Mouse (Mus musculus): Measurements from ENCODE around the gene Ccdc102a.
A peak's percentile ranks its signal among the peaks of the same experiment; 100 is the strongest.

Gene Ccdc102a

GRCm38 (mm10) chr8:94917851-94918495 is at the start of gene Ccdc102a:
Gene Ccdc102a (minus strand): TSS chr8:94918098.
- DNase-seq = peak; percentile 70

- no peak for DNase-seq
Observed at GRCm38 (mm10) chr8:94967554-94967953, 49.7 kb upstream of the Ccdc102a start.

DNA sequence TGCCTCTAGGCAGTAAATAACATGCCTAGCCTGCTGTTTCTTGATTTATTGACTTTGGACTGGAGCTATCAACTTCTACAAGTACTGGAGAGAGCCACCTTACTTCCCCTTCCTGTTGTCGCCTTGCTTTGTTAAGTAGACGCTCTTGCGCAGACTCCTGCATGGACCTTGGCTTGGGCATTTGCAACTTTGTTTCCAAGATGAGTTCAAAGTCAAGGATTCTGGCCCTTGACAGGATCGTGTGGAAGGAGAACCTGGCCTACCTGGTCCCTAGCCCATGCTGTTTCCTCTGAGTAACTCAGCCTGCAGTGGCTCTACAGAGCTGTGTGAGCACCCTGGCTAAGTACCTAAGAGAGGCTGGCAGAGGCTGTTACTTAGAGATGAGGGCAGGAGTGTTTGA is 49.2 kb upstream of the Ccdc102a start:
- DNase-seq = no peak

DNA sequence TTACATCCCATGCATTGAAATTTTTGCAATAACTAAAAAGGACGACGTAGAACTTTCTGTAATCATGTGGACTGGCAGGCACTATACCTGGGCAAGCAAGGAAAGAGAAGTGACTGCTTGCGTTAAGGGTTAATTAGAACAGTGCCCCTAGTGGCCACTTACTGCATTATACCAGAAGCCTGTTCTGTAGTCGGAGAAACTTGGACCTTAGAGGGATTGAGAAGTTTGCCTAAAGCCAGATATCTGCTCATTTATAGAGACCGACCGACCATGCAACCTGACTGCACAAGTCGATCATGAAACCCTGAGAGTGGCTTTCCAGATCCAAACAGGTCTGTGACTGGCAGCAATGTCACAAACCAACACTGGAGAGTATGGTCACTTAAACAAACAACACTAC is 48.7 kb upstream of the Ccdc102a start:
- peak; percentile 77 for DNase-seq

- no peak for DNase-seq
Observed at GRCm38 (mm10) chr8:94964828-94965227, 46.9 kb upstream of the Ccdc102a start.

DNA sequence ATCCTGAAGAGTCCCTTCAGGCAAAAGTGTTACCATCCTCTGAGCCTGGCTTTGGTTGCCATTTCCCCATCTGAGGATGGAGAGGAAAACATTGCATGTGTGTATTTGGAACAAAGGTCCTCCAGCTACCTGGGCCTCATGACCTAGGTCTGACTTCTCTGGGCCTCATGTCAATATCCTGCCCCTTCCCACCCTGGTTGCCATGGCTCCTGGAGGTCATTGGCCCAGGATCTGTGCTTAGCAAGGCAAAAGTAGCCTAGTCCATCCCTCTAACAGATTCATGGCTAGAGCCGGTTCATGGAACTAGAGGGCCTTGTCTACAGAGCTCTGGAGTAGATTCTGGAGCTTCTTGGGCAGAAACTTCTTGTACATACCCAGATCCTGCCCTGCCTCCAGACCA is 44.3 kb upstream of the Ccdc102a start:
- no peak for DNase-seq

DNA sequence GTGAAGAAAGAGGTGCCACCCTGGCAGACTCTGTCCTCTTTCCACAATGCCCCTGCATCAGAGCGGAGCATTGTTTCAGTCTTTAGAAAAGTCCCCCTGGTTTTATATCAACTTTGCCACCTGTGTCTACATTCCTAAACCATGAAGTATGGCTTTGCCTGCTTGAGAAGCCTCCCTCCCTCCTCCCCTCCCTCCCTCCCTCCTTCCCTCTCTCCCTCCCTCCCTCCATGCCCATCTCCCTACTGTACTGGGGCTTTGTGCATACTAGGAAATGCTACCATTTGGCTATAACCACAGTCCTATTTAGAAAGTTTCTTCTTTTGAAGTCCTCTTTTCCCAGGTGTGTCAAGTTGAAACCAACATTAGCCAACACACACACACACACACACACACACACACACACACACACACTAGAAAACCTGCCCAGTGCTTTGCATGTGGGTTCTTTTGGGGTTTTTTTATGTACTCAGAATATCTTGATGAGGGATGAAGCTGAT is 38.2 kb upstream of the Ccdc102a start:
- DNase-seq = no peak

DNA sequence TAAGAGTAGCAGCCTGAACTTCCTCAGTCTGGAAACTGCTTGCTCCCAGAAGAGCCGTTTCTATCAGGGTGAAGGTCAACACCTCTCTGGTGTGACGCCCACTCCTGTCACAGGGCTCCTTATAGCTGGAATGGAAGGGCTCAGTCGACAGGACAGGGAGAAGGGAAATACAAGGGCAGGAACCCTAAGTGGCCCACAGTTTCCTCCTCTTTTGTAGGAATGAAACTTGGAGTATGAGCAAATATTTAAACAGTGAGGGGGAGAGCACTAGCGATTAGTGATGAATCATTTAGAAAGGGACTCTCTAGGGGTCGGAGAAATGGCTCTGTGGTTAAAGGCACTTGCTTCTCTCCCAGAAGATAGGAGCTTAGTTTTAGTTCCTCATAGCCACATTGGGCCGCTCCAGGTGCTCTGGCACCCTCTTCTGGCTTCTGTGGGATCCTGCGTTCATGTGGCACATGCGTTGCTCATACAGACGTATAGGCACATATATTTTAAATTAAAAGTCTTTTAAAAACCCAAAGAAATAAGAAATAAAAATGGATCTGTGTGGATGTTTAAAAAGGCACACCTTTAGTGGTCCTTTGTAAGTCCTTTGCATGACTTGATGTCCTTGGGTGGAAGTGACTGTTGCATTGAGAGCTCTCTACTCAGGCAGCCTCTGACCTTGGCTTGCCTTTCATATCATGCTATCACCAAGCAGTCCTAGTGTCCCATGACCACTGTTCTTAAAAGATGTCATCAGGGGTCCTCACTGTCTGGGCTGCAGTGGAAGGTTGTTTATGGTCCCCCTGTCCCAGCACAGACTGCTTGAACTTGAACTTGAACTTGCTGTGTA is 37.2 kb upstream of the Ccdc102a start:
- peak; percentile 63 for DNase-seq

- no peak for DNase-seq
Observed at GRCm38 (mm10) chr8:94954368-94954737, 36.5 kb upstream of the Ccdc102a start.

- DNase-seq = no peak
Observed at GRCm38 (mm10) chr8:94953624-94954367, 35.9 kb upstream of the Ccdc102a start.

DNA sequence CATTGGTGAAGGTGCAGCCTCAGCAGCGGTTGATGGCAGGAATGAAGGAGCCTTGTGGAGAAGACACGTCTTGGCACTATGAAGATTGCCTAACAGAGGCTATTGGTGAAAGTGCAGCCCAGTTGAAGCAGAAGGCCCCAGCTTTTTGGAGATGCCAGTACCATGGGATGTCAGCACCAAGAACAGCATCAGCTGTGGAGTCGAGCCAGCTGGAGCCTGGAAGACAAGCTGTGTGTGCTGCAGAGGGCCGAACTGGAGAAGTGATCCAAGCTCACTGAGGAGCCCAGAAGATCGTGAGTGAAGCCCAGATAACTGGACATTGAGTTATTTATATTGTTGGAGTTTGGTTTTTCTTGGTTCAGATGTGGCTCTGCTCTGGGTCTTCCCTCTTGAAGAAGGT is 34.2 kb upstream of the Ccdc102a start:
- no peak for DNase-seq

GRCm38 (mm10) chr8:94950458-94950857 is 32.6 kb upstream of the Ccdc102a start:
- DNase-seq = no peak

DNA sequence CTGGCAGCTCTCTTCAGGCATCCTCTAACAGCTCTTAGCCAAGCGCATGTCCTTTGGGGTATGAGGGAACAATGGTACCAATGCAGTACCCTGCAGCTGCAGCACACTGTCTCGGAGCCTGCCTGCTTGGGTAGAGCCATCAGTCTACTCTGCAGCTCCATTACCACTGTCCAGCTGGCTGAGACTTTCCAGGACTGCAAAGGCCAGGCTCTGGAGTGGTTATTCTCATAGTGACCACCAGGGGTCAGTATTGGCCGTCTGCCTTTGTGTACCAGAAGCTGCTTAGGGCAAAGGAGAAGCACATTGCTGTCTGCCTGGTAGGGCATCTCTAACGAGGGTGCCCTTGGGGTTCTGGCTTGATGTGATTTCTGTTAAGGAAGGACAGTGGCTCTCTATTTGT is 32.1 kb upstream of the Ccdc102a start:
- peak; percentile 75 for DNase-seq

GRCm38 (mm10) chr8:94949010-94949409 is 31.1 kb upstream of the Ccdc102a start:
- DNase-seq = no peak

DNA sequence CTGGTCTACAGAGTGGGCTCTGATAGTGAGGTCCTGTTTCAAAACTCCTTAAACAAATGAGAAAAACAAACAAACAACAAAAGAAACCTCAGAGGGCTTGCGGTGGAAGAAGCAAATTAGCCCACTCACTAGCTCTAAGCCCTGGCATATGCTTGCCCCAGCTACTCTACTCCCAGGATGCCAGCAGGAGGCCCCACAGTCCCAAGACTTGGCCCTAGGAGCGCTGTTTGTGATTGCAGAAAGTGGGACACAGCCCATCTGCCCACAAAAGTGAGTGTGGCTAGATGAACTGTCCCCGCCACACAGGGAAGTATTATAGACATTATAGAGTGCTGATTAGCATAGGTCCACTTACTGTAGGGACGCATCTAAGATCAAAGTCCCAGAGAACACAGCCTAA is 30.5 kb upstream of the Ccdc102a start:
- no peak for DNase-seq

DNA sequence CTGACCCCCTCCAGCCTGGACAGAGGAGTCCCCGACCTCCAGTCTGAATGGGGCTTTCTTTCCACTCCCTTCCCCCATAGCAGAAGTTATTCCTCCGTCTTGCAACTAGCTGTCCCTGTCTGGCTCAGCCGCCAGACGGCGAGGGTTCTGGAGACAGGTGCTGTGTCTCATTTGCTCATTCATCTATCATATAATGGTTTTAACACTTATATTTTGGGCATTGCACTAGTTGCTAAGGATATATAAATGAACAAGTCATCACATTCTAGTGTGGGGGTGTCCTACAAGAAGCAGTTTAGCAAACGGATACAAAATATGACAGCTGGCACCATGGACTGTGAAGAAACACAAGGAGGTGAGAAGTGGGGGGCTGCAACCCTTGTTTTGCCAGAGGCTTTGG is 27.3 kb upstream of the Ccdc102a start:
- no peak for DNase-seq

DNA sequence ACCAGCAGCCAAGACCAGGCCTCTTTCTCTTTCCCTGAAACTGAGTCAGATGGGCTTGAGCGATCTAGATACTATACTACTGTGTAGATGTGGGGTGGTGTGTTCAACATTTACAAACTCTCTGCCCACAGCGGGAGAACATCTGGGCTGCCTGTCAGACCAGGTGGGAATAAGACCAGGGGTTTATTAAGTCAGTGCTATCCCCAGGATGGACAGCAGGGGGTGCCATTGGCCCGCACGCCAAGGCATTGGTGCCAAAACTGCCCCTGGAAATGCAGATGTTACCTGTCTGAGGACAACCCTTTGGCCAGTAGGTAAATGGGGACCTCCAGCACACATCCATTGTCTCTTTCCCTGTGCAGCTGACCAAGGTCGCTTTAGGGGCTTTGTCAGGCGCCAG is 24.7 kb upstream of the Ccdc102a start:
- peak; percentile 62 for DNase-seq

GRCm38 (mm10) chr8:94935172-94935571 is 17.3 kb upstream of the Ccdc102a start:
- DNase-seq = no peak

DNA sequence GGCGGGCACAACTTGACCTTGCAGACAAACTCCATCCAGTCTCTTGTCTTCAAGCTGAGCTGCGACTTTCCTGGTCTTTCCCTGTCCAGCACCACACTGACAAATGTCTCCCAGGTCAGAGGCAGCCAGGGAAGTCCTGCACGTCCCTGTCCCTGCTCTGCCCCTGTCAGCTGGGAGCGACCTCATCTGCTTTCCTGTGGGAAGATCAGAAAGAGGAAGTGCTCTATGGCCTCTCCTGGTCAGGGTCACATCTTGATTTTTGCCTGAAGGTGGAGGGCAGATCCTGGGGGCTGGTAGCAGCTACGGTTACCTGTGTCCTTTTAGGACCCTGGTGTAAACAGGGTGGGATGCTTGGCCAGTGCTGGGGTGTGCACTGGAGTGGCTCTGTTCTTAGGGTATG is 16.0 kb upstream of the Ccdc102a start:
- DNase-seq = no peak

DNA sequence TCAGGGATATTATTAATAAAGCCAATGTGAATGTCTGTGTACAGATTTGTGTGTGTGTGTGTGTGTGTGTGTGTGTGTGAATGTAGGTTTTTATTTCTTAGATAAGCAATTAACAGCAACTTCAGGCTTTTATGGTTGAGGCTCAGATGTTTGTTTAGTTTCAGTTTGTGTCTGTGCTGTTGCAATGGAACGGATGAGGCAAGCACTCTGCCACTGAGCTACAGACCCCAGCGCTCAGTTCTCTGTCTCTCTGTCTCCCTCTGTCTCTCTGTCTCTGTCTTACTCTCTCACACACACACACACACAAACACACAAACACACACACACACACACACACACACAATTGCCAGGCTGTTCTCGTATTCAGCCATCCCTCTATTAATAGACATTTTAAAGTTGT is 10.3 kb upstream of the Ccdc102a start:
- no peak for DNase-seq

GRCm38 (mm10) chr8:94923405-94923804 is 5.5 kb upstream of the Ccdc102a start, which contains the start of gene Adgrg5:
Gene Adgrg5 (plus strand): TSS chr8:94923694.
- DNase-seq = no peak

DNA sequence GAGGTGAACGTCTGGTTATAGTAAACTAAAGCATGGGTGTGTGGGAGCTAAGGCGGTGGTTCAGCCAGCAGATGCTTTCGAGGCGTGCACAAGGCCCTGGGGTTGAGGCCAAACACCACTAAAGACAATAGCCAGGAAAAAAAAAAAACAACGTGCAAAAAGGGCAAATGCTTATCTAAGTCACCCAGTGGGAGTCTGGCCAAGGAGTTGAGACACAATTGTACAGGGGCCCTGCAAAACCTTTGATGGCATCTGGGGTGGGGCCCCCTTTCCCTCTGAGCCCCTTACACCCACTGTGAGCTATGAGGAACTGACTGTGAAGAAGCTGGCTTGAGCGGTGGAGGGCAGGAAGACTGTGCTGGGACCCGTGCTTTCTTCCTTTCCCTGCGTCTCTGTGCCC is 4.7 kb upstream of the Ccdc102a start:
- DNase-seq = no peak

DNA sequence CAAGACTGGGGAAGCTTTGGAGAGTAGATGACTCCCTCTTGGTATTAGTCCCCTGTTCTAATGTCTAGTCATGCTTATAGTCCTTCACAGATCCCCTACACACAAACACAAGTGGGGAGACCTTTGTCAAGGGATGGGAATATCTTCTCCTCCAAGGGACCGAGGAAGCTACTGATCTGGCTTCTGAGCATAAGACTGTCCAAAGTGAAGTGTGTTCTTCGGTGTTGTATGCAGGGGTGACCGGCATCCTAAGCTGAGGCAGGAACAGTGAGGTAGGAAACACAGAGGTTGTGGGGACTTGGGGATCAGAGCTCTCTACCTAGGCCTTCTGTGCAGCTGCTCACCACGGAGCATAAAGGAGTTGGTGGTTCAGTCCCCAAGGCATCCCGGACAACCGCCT is 4.3 kb upstream of the Ccdc102a start:
- DNase-seq = no peak

DNA sequence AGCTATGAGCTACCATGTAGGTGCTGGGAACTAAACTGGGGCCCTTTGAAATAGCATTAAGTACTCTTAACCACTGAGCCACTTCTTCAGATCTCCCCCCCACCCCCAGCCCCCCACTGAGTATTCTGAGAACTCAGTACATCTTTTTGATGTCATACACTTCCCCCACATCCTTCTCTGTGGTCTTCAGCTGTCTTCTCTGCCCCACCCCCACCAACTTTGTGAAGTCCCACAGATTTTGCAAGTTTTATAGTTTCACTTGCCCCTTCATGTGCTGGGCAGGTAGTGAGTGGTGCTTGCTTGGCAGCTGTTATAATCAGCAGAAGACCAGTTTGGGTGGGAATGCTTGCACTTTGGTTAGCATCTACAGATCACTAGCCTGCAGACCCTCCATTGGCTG is 1.4 kb upstream of the Ccdc102a start:
- DNase-seq = no peak

Measured in embryo, embryonic 11 days (tissue).